Mouse (Mus musculus) kidney, embryonic 16.5 days (tissue): ENCODE measurements at regions not wholly inside any gene's neighbourhood (a gene's known extent, or its start where the extent isn't known, plus 50 kb on each side); places are given as distances from the start of the nearest gene placed in this dataset.
A peak's percentile ranks its signal among the peaks of the same experiment; 100 is the strongest.

ENCODE experiments used
- ATAC-seq: fragments of 200-750 bp; cut with Nextera tagmentation; 2 replicates; pipeline ENCODE4 v1.8.0; 2017; ENCODE audit warnings: moderate TSS enrichment; ENCODE audit not compliant: low FRiP score, low TSS enrichment
- H3K27ac ChIP-seq: fragments of 300-500 bp; sonication (generic); 2 replicates; pipeline ENCODE4 v1.5.1; 2014; ENCODE audit warnings: low read length
- H3K27me3 ChIP-seq: fragments of 300-500 bp; sonication (generic); 2 replicates; pipeline ENCODE4 v1.6.1; 2014; ENCODE audit warnings: low read length, control low read depth, mixed read lengths; ENCODE audit not compliant: insufficient read depth
- H3K36me3 ChIP-seq: fragments of 300-500 bp; sonication (generic); 2 replicates; pipeline ENCODE4 v1.6.1; 2014; ENCODE audit warnings: low read length, control low read depth, mixed read lengths; ENCODE audit not compliant: insufficient read depth
- H3K4me1 ChIP-seq: fragments of 300-500 bp; sonication (generic); 2 replicates; pipeline ENCODE4 v1.6.1; 2014; ENCODE audit warnings: low read length, control low read depth, mixed read lengths; ENCODE audit not compliant: insufficient read depth
- H3K4me2 ChIP-seq: fragments of 300-500 bp; sonication (generic); replicated peaks from 2 replicates; pipeline ENCODE4 v1.6.1; 2014; ENCODE audit warnings: low read depth, low read length
- H3K4me3 ChIP-seq: fragments of 300-500 bp; sonication (generic); 2 replicates; pipeline ENCODE4 v1.5.1; 2014; ENCODE audit warnings: mild to moderate bottlenecking, low read length
- H3K9ac ChIP-seq: fragments of 300-500 bp; sonication (generic); replicated peaks from 2 replicates; pipeline ENCODE4 v1.6.1; 2014; ENCODE audit warnings: low read length
- H3K9me3 ChIP-seq: fragments of 300-500 bp; sonication (generic); 2 replicates; pipeline ENCODE4 v1.6.1; 2016; ENCODE audit warnings: low read length, control low read depth
- WGBS: fragments of 180-500 bp; shearing (Covaris S2); extraction: QIAGEN DNeasy Blood & Tissue Kit; methylation state at CpG from one replicate; pipeline ENCODE4 v1.1.7; 2014; 5-methylcytosine and 5-hydroxymethylcytosine counted together

- Histone ChIP-seq H3K9me3 (no peaks in the 10 kb centered on the region; the same call in 1 of the 2 replicates), H3K9ac (0 out of 2 replicates have a peak overlapping the region, but pooled peaks have one; percentile 2), H3K4me3 (no peak overlapping the region), H3K36me3 (no peaks in the 10 kb centered on the region), H3K27me3 (no peaks in the 10 kb centered on the region), H3K4me1 (peaks cover 21% of the 10 kb centered on the region), H3K4me2 (no peak overlapping the region), H3K27ac (peak overlapping the region; percentile 57; the same call in 1 of the 2 replicates)
- no peak for ATAC-seq
- 41% methylated on average over 10 of the region's 10 CpGs for WGBS
Observed at GRCm38 (mm10) chr3:101700974-101701610, 96.6 kb upstream of the Atp1a1 start.

GRCm38 (mm10) chr3:101699929-101700681 lies 95.6 kb upstream of the Atp1a1 start:
- Histone ChIP-seq H3K9me3 (no peaks in the 10 kb centered on the region; the same call in 1 of the 2 replicates), H3K4me3 (no peak overlapping the region), H3K9ac (no peak overlapping the region), H3K27ac (0 out of 2 replicates have a peak overlapping the region, but pooled peaks have one; percentile 13), H3K4me2 (no peak overlapping the region), H3K27me3 (no peaks in the 10 kb centered on the region), H3K4me1 (peaks cover 21% of the 10 kb centered on the region), H3K36me3 (no peaks in the 10 kb centered on the region)
- peak; percentile 58 for ATAC-seq
- WGBS, result 49% methylated on average over 12 of the region's 12 CpGs

- 89% methylated on average over 2 of the region's 2 CpGs for WGBS
- no peaks in the 10 kb centered on the region; the same call in 1 of the 2 replicates for H3K9me3 ChIP-seq
- H3K4me3 ChIP-seq, result no peak overlapping the region
- H3K27ac ChIP-seq, result no peak overlapping the region
- H3K36me3 ChIP-seq, result no peaks in the 10 kb centered on the region
- no peaks in the 10 kb centered on the region for H3K27me3 ChIP-seq
- ATAC-seq, result no peak
- H3K4me1 ChIP-seq, result peaks cover 19% of the 10 kb centered on the region
- H3K4me2 ChIP-seq, result no peak overlapping the region
- no peak overlapping the region for H3K9ac ChIP-seq
Observed at GRCm38 (mm10) chr3:101696832-101697231, 92.3 kb upstream of the Atp1a1 start.

- no peaks in the 10 kb centered on the region for H3K36me3 ChIP-seq
- H3K4me3 ChIP-seq, result no peak overlapping the region
- no peak overlapping the region for H3K4me2 ChIP-seq
- no peak overlapping the region for H3K27ac ChIP-seq
- H3K9ac ChIP-seq, result no peak overlapping the region
- no peak for ATAC-seq
- WGBS, result 64% methylated on average over 1 of the region's 1 CpGs
- H3K4me1 ChIP-seq, result no peaks in the 10 kb centered on the region
- H3K9me3 ChIP-seq, result no peaks in the 10 kb centered on the region; the same call in 1 of the 2 replicates
- H3K27me3 ChIP-seq, result no peaks in the 10 kb centered on the region
Observed at GRCm38 (mm10) chr3:101694311-101694710, 89.8 kb upstream of the Atp1a1 start.

DNA sequence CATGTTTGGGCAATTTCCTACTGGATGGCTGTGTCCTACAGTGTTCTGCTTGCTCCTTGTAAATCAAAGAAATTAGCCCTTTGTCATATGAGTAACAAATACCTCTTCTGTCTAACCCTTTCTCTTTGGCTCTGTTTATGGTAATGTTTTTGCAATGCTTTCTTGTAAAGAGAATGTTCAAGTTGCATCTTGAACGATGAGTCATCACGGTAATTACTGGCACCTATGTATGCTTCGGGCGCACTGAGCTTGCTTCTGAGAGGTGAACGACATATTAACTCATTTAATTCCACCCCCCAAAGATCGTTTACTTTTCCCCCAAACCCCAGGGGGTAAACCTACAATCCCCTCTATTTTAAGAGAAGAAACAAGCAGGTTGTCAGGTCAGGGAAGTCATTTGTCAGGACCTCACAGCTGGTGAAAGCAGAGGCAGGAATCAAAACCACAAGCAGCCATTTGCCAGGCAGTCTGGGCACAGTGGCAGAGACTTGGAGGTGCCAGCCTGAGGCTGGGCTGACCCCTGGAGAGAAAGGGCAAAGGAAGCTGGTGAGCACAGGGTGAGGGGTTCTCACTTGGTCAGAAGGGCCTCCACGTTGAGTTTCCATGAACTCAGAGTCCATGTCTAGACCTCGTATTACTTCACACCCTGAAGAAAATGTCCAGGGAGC lies 87.6 kb upstream of the Atp1a1 start:
- WGBS, result 64% methylated on average over 8 of the region's 8 CpGs
- Histone ChIP-seq H3K27ac (no peak overlapping the region), H3K9me3 (no peaks in the 10 kb centered on the region; the same call in 1 of the 2 replicates), H3K36me3 (no peaks in the 10 kb centered on the region), H3K4me1 (no peaks in the 10 kb centered on the region), H3K27me3 (no peaks in the 10 kb centered on the region), H3K4me2 (no peak overlapping the region), H3K9ac (no peak overlapping the region), H3K4me3 (no peak overlapping the region)
- ATAC-seq, result no peak

DNA sequence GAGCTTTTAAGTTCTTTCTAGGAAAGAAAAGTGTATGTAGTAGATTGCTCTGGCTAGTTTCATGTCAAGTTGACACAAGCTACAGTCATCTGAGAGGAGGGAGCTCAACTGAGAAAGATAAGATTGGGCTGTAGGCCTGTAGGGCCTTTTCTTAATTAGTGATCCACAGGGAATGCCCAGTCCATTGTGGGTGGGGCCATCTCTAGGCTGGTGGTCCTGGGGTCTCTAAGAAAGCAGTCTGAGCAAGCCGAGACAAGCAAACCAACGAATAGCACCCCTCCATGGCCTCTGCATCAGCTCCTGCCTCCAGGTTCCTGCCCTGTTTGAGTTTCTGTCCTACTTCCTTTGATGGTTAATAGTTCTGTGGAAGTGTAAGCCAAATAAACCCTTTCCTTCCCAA lies 86.3 kb upstream of the Atp1a1 start:
- no peak overlapping the region for H3K9ac ChIP-seq
- WGBS, result 86% methylated on average over 2 of the region's 2 CpGs
- H3K36me3 ChIP-seq, result no peaks in the 10 kb centered on the region
- H3K9me3 ChIP-seq, result no peaks in the 10 kb centered on the region
- no peak overlapping the region for H3K4me3 ChIP-seq
- no peak overlapping the region for H3K27ac ChIP-seq
- H3K4me1 ChIP-seq, result no peaks in the 10 kb centered on the region
- no peak overlapping the region for H3K4me2 ChIP-seq
- H3K27me3 ChIP-seq, result no peaks in the 10 kb centered on the region
- ATAC-seq, result no peak

GRCm38 (mm10) chr3:101690222-101690621 lies 85.7 kb upstream of the Atp1a1 start:
- H3K27me3 ChIP-seq, result no peaks in the 10 kb centered on the region
- WGBS, result 88% methylated on average over 6 of the region's 6 CpGs
- no peak overlapping the region for H3K4me2 ChIP-seq
- no peak for ATAC-seq
- no peaks in the 10 kb centered on the region for H3K4me1 ChIP-seq
- H3K27ac ChIP-seq, result no peak overlapping the region
- H3K4me3 ChIP-seq, result no peak overlapping the region
- H3K9ac ChIP-seq, result no peak overlapping the region
- no peaks in the 10 kb centered on the region for H3K9me3 ChIP-seq
- no peaks in the 10 kb centered on the region for H3K36me3 ChIP-seq

- no peak overlapping the region for H3K4me3 ChIP-seq
- 59% methylated on average over 7 of the region's 7 CpGs for WGBS
- ATAC-seq, result no peak
- H3K27ac ChIP-seq, result no peak overlapping the region
- H3K4me2 ChIP-seq, result no peak overlapping the region
- no peak overlapping the region for H3K9ac ChIP-seq
- H3K27me3 ChIP-seq, result no peaks in the 10 kb centered on the region
- H3K36me3 ChIP-seq, result no peaks in the 10 kb centered on the region
- H3K9me3 ChIP-seq, result 0 out of 2 replicates have a peak, but pooled peaks cover 2% of the 10 kb centered on the region
- no peaks in the 10 kb centered on the region for H3K4me1 ChIP-seq
Observed at GRCm38 (mm10) chr3:101685203-101685602, 80.7 kb upstream of the Atp1a1 start.

DNA sequence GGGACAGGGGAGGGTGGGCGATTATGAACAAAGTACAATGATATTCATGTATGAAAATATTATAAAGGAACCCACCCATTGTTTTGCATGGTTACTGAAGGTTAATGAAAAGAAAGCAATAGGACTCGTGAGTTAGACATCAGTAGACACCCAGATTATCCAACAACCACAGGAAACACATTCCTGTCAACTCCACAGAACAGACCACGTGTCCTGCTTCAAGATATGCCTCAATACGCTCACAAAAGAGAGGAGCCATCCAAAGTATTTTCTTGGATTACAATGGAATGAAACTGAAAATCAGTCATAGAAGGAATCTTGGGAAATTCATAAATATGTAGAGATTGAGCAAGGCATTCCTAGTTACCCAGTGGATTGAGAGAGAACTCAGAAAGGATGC lies 68.5 kb upstream of the Atp1a1 start:
- H3K4me1 ChIP-seq, result no peaks in the 10 kb centered on the region; the same call in 1 of the 2 replicates
- H3K9ac ChIP-seq, result no peak overlapping the region
- no peaks in the 10 kb centered on the region for H3K27me3 ChIP-seq
- H3K27ac ChIP-seq, result no peak overlapping the region
- no peaks in the 10 kb centered on the region for H3K9me3 ChIP-seq
- 78% methylated on average over 4 of the region's 4 CpGs for WGBS
- no peak for ATAC-seq
- H3K36me3 ChIP-seq, result no peaks in the 10 kb centered on the region
- H3K4me2 ChIP-seq, result no peak overlapping the region
- no peak overlapping the region for H3K4me3 ChIP-seq
